In genomic region chr16:93917712-93918678, GRCm38 (mm10) we compare ENCODE assay signal across 8 mouse cellular contexts. TPM values are rescaled to one million over a fixed set of nuclear protein-coding genes. Genes with fewer than 3 reads are reported as not detected.
DNase-seq lines count a peak whose midpoint lies in the region; ATAC-seq and TF ChIP-seq lines count a peak whose summit lies in the region.

No protein-coding gene starts in this region.

- TF ChIP-seq EP300 in MEL (IDR thresholded peaks at IDR 0.05; ENCODE audit: low read depth in 1 of 2, low read length in 2 of 2), result 0 out of 4 replicates have a peak, but pooled peaks have one; percentile 11 to 17
- no peak for TF ChIP-seq EP300 in lung, postnatal 0 days (IDR thresholded peaks at IDR 0.05)

- WGBS in cerebellum, adult 2 months, result 36% methylated on average over 22 of the region's 22 CpGs
- 40% methylated on average over 22 of the region's 22 CpGs for WGBS in hindbrain, embryonic 10.5 days
- WGBS in lung, postnatal 0 days, result 41% methylated on average over 14 of the region's 22 CpGs

- no peak overlapping the region for H3K4me2 ChIP-seq in lung, postnatal 0 days (replicated peaks; ENCODE audit: low read depth, low read length)

- H3K9me3 ChIP-seq in MEL (replicated peaks; ENCODE audit: insufficient read depth, low read length), result no peaks in the 10 kb centered on the region
- no peaks in the 10 kb centered on the region for H3K9me3 ChIP-seq in hindbrain, embryonic 10.5 days
- no peaks in the 10 kb centered on the region for H3K9me3 ChIP-seq in lung, postnatal 0 days (ENCODE audit: low read length)

- TF ChIP-seq POLR2A in MEL (IDR thresholded peaks at IDR 0.05; ENCODE audit: control insufficient read depth in 1 of 2, insufficient read depth in 1 of 2, low read depth in 1 of 2, low read length in 2 of 2, poor library complexity in 1 of 2), result peak in 1 of 2 experiments; percentile 53; a peak in 2 of 4 replicates
- TF ChIP-seq POLR2A in cerebellum, adult 2 months (IDR thresholded peaks at IDR 0.05; ENCODE audit: borderline replicate concordance, insufficient read depth, low read length), result no peak

- peak; percentile 93 for DNase-seq in MEL (ENCODE audit: low read depth, low spot score)
- peak; percentile 58 to 75 for DNase-seq in cerebellum, adult 2 months
- DNase-seq in forelimb bud, embryonic 11.5 days (ENCODE audit: low read depth, low spot score), result peak; percentile 88
- peak; percentile 85 for DNase-seq in hindbrain, embryonic 10.5 days (ENCODE audit: low spot score)
- DNase-seq in layer of hippocampus, adult 9-10 months (ENCODE audit: low spot score), result peak; percentile 69
- DNase-seq in lung, postnatal 0 days (ENCODE audit: low spot score), result peak; percentile 91
- peak; percentile 82 for DNase-seq in ovary, postnatal 14 days (ENCODE audit: low spot score)
- DNase-seq in thymus, postnatal 14 days, result peak; percentile 89

- TF ChIP-seq RAD21 in MEL (IDR thresholded peaks at IDR 0.05; ENCODE audit: low read depth, low read length), result peak; percentile 69

- no peaks in the 10 kb centered on the region for H3K79me2 ChIP-seq in MEL (ENCODE audit: control insufficient read depth, insufficient read depth, low read length, poor library complexity)

- peak overlapping the region; percentile 71 for H3K27ac ChIP-seq in MEL (ENCODE audit: control insufficient read depth, low read depth, low read length)
- no peak overlapping the region for H3K27ac ChIP-seq in cerebellum, adult 2 months (ENCODE audit: insufficient read depth, low read length)
- H3K27ac ChIP-seq in hindbrain, embryonic 10.5 days, result no peak overlapping the region; the same call in 1 of the 2 replicates
- H3K27ac ChIP-seq in lung, postnatal 0 days (ENCODE audit: low read length), result peak overlapping the region; percentile 32; the same call in 1 of the 2 replicates

- H3K4me3 ChIP-seq in MEL (ENCODE audit: control insufficient read depth in 1 of 2, insufficient read depth in 1 of 2, low read depth in 2 of 2, low read length in 2 of 2), result peak overlapping the region; percentile 30 to 57
- H3K4me3 ChIP-seq in cerebellum, adult 2 months (replicated peaks; ENCODE audit: insufficient read depth, low read depth, low read length), result no peak overlapping the region
- peak overlapping the region; percentile 39 for H3K4me3 ChIP-seq in hindbrain, embryonic 10.5 days
- H3K4me3 ChIP-seq in lung, postnatal 0 days (ENCODE audit: low read depth, low read length), result no peak overlapping the region

- H3K36me3 ChIP-seq in MEL (ENCODE audit: control insufficient read depth in 1 of 2, insufficient read depth in 2 of 2, low read length in 2 of 2), result peaks cover 0 to 16% of the 10 kb centered on the region in 2 experiments; a peak in 2 of 4 replicates
- no peaks in the 10 kb centered on the region for H3K36me3 ChIP-seq in hindbrain, embryonic 10.5 days
- H3K36me3 ChIP-seq in lung, postnatal 0 days (ENCODE audit: insufficient read depth, low read length), result no peaks in the 10 kb centered on the region

- H3K27me3 ChIP-seq in MEL (ENCODE audit: control insufficient read depth in 1 of 2, insufficient read depth in 2 of 2, low read length in 2 of 2), result no peaks in the 10 kb centered on the region
- H3K27me3 ChIP-seq in cerebellum, adult 2 months (ENCODE audit: control insufficient read depth, insufficient read depth, low read length), result no peaks in the 10 kb centered on the region
- peaks cover 12% of the 10 kb centered on the region; the same call in 1 of the 2 replicates for H3K27me3 ChIP-seq in hindbrain, embryonic 10.5 days (ENCODE audit: insufficient read depth, poor library complexity, severe bottlenecking)
- no peaks in the 10 kb centered on the region for H3K27me3 ChIP-seq in lung, postnatal 0 days (replicated peaks; ENCODE audit: insufficient read depth, low read length)

- peak; percentile 75 for ATAC-seq in lung, postnatal 0 days

- peak; percentile 62 to 74 (median 62) for TF ChIP-seq CTCF in MEL (IDR thresholded peaks at IDR 0.05 in 2 of 3, conservative IDR thresholded peaks at IDR 0.05 in 1 of 3; ENCODE audit: control insufficient read depth in 1 of 3, insufficient read depth in 1 of 3, low read depth in 2 of 3, low read length in 3 of 3, poor library complexity in 1 of 3, severe bottlenecking in 1 of 3)
- peak; percentile 74 for TF ChIP-seq CTCF in cerebellum, adult 2 months (IDR thresholded peaks at IDR 0.05; ENCODE audit: borderline replicate concordance, insufficient read depth, low read depth, low read length)
- TF ChIP-seq CTCF in lung, postnatal 0 days (IDR thresholded peaks at IDR 0.05), result peak; percentile 86

- H3K4me1 ChIP-seq in MEL (ENCODE audit: control insufficient read depth in 1 of 2, insufficient read depth in 2 of 2, low read length in 2 of 2), result peaks cover 8 to 20% of the 10 kb centered on the region in 2 experiments; a peak in 3 of 4 replicates
- H3K4me1 ChIP-seq in cerebellum, adult 2 months (ENCODE audit: control insufficient read depth, insufficient read depth, low read length), result no peaks in the 10 kb centered on the region
- 0 out of 2 replicates have a peak, but pooled peaks cover 6% of the 10 kb centered on the region for H3K4me1 ChIP-seq in hindbrain, embryonic 10.5 days (replicated peaks)
- peaks cover 5% of the 10 kb centered on the region; the same call in 1 of the 2 replicates for H3K4me1 ChIP-seq in lung, postnatal 0 days (ENCODE audit: insufficient read depth, low read depth, low read length)

- H3K9ac ChIP-seq in MEL (ENCODE audit: control insufficient read depth, low read depth, low read length, poor library complexity, severe bottlenecking), result peak overlapping the region; percentile 57
- H3K9ac ChIP-seq in lung, postnatal 0 days (replicated peaks; ENCODE audit: low read depth), result no peak overlapping the region

TF ChIP-seq in MEL, 35 proteins besides CTCF, POLR2A, EP300 and RAD21 (continues in another document):
- TF ChIP-seq GABPA (IDR thresholded peaks at IDR 0.05; ENCODE audit: low read depth, low read length) (no peak), CHD2 (IDR thresholded peaks at IDR 0.05; ENCODE audit: low read length) (no peak), UBTF (IDR thresholded peaks at IDR 0.05; ENCODE audit: borderline replicate concordance, insufficient read depth, low read depth, low read length) (no peak), ETS1 (IDR thresholded peaks at IDR 0.05; ENCODE audit: low read depth, low read length) (peak; percentile 63; the same call in 1 of the 2 replicates), NRF1 (IDR thresholded peaks at IDR 0.05; ENCODE audit: insufficient read depth, low read depth, low read length, poor library complexity, severe bottlenecking) (peak; percentile 48; the same call in 1 of the 2 replicates), E2F4 (IDR thresholded peaks at IDR 0.05; ENCODE audit: borderline replicate concordance, low read depth, low read length) (no peak), ZC3H11A (IDR thresholded peaks at IDR 0.05; ENCODE audit: low read depth, low read length) (peak; percentile 51), KAT2A (conservative IDR thresholded peaks at IDR 0.05; ENCODE audit: low read depth, low read length) (no peak), ZNF384 (IDR thresholded peaks at IDR 0.05; ENCODE audit: low read depth, low read length) (no peak), POLR2AphosphoS2 (IDR thresholded peaks at IDR 0.05; ENCODE audit: low read length) (no peak), MXI1 (IDR thresholded peaks at IDR 0.05; ENCODE audit: low read depth, low read length) (no peak), SMC3 (IDR thresholded peaks at IDR 0.05; ENCODE audit: low read depth, low read length) (peak; percentile 69), SIN3A (IDR thresholded peaks at IDR 0.05; ENCODE audit: low read length) (peak; percentile 37; the same call in 1 of the 2 replicates), ZKSCAN1 (IDR thresholded peaks at IDR 0.05; ENCODE audit: low read depth, low read length) (no peak), CHD1 (IDR thresholded peaks at IDR 0.05; ENCODE audit: low read depth, low read length) (no peak), MAX (IDR thresholded peaks at IDR 0.05; ENCODE audit: low read length) (no peak), ELF1 (IDR thresholded peaks at IDR 0.05; ENCODE audit: low read depth, low read length) (peak; percentile 46), TCF12 (IDR thresholded peaks at IDR 0.05; ENCODE audit: low read depth, low read length) (peak; percentile 9; the same call in 1 of the 2 replicates), TBP (IDR thresholded peaks at IDR 0.05; ENCODE audit: low read depth, low read length) (peak; percentile 51; the same call in 1 of the 2 replicates), MAFK (IDR thresholded peaks at IDR 0.05; ENCODE audit: borderline replicate concordance, low read depth, low read length) (peak; percentile 88), MAZ (IDR thresholded peaks at IDR 0.05; ENCODE audit: low read depth, low read length) (peak; percentile 69; the same call in 1 of the 2 replicates), GATA1 (IDR thresholded peaks at IDR 0.05; ENCODE audit: low read depth, low read length) (peak; percentile 97), ZMIZ1 (IDR thresholded peaks at IDR 0.05; ENCODE audit: low read depth, low read length) (no peak), BHLHE40 (IDR thresholded peaks at IDR 0.05; ENCODE audit: borderline replicate concordance, low read depth, low read length) (no peak), TAL1 (IDR thresholded peaks at IDR 0.05; ENCODE audit: low read length) (no peak), NELFE (IDR thresholded peaks at IDR 0.05; ENCODE audit: low read depth, low read length) (peak; percentile 37; the same call in 1 of the 2 replicates), USF1 (IDR thresholded peaks at IDR 0.05; ENCODE audit: low read depth, low read length) (peak; percentile 66), POLR2AphosphoS5 (IDR thresholded peaks at IDR 0.05; ENCODE audit: borderline replicate concordance, low read depth, low read length) (no peak), HCFC1 (IDR thresholded peaks at IDR 0.05; ENCODE audit: low read depth, low read length) (peak; percentile 24; the same call in 1 of the 2 replicates), MYC (IDR thresholded peaks at IDR 0.05; ENCODE audit: low read depth, low read length) (peak; percentile 60), MYB (IDR thresholded peaks at IDR 0.05; ENCODE audit: low read depth, low read length) (0 out of 2 replicates have a peak, but pooled peaks have one; percentile 6), MEF2A (IDR thresholded peaks at IDR 0.05; ENCODE audit: extremely low read depth, insufficient replicate concordance, low read depth, low read length, poor library complexity, severe bottlenecking) (no peak)

RNA-seq across cellular contexts. Expression of gene Chaf1b, which starts 34.3 kb away (rescaled TPM):
- total RNA-seq in MEL (2012; rRNA removed), result 40.9 and 48.2 TPM in 2 replicates
- 10 to 100 TPM in 1 of 2 experiments, not detected in 1; 53.9 TPM for polyA plus RNA-seq in MEL (2012; ENCODE audit: insufficient read depth in 1 of 2, insufficient read length in 2 of 2, low read depth in 1 of 2, low replicate concordance in 2 of 2, missing spikeins in 1 of 2)
- 0.51 and 0.89 TPM in 2 replicates for polyA plus RNA-seq in cerebellum, adult 2 months (2012; rRNA removed)
- 109 and 132 TPM in 2 replicates for polyA plus RNA-seq in hindbrain, embryonic 10.5 days (2016; fragmentation: Nextera tagmentation; extraction: Ambion mirVana)
- polyA plus RNA-seq in lung, postnatal 0 days (2015; fragmentation: Nextera tagmentation; extraction: Ambion mirVana), result 9.6 and 10.2 TPM in 2 replicates

Comparison
In these comparisons a context has a peak if more than half of its experiments do, and no peak if none do; other contexts are left out.
1. H3K27ac ChIP-seq: peak in MEL (single experiment) and lung, postnatal 0 days (single experiment); none in cerebellum, adult 2 months (single experiment) and hindbrain, embryonic 10.5 days (single experiment).
2. H3K4me3 ChIP-seq: peak in MEL (2 of 2) and hindbrain, embryonic 10.5 days (single experiment); none in cerebellum, adult 2 months (single experiment) and lung, postnatal 0 days (single experiment).
3. Peak in every context shown above with its lines, with median percentiles within 50 percentile points of each other: DNase-seq and CTCF ChIP-seq.